Mouse (Mus musculus) forebrain, embryonic 13.5 days (tissue): ENCODE data around the gene Nkrf. TPM values are rescaled to one million over a fixed set of nuclear protein-coding genes. Genes with fewer than 3 reads are reported as not detected.

Experiments
- ATAC-seq: fragments of 200-750 bp; cut with Nextera tagmentation; 2 replicates; pipeline ENCODE4 v1.8.0; 2017
- H3K27ac ChIP-seq: fragments of 300-500 bp; sonication (generic); 2 replicates; pipeline ENCODE4 v1.5.1; 2015; ENCODE audit warnings: inconsistent platforms, mild to moderate bottlenecking, moderate library complexity
- H3K27me3 ChIP-seq: fragments of 300-500 bp; sonication (generic); 2 replicates; pipeline ENCODE4 v1.6.1; 2015; ENCODE audit warnings: mild to moderate bottlenecking, inconsistent platforms
- H3K36me3 ChIP-seq: fragments of 300-500 bp; sonication (generic); 2 replicates; pipeline ENCODE4 v1.6.1; 2015; ENCODE audit warnings: mild to moderate bottlenecking, inconsistent platforms; ENCODE audit not compliant: poor library complexity, severe bottlenecking
- H3K4me1 ChIP-seq: fragments of 300-500 bp; sonication (generic); 2 replicates; pipeline ENCODE4 v1.6.1; 2015; ENCODE audit warnings: inconsistent platforms
- H3K4me2 ChIP-seq: fragments of 300-500 bp; sonication (generic); 2 replicates; pipeline ENCODE4 v1.6.1; 2015; ENCODE audit warnings: inconsistent platforms, mild to moderate bottlenecking, moderate library complexity
- H3K4me3 ChIP-seq: fragments of 300-500 bp; sonication (generic); 2 replicates; pipeline ENCODE4 v1.5.1; 2015; ENCODE audit warnings: mild to moderate bottlenecking, inconsistent platforms
- H3K9ac ChIP-seq: fragments of 300-500 bp; sonication (generic); 2 replicates; pipeline ENCODE4 v1.6.1; 2015; ENCODE audit warnings: mild to moderate bottlenecking, inconsistent platforms
- H3K9me3 ChIP-seq: fragments of 300-500 bp; sonication (generic); replicated peaks from 2 replicates; pipeline ENCODE4 v1.6.1; 2016; ENCODE audit warnings: inconsistent platforms
- WGBS: fragments of 180-500 bp; shearing (Covaris S2); methylation state at CpG from one replicate; pipeline ENCODE4 v1.1.7; 2015; 5-methylcytosine and 5-hydroxymethylcytosine counted together
- polyA plus RNA-seq: library from polyadenylated mRNA; unstranded; fragments of >200 nt; fragmentation: Nextera tagmentation; extraction: Ambion mirVana; gene quantifications from 2 replicates; pipeline ENCODE4 v1.2.1, GENCODE M21; 2015

The Nkrf gene
- polyA plus RNA-seq, 1 experiment from 2014 or later: 8.7 TPM

DNA sequence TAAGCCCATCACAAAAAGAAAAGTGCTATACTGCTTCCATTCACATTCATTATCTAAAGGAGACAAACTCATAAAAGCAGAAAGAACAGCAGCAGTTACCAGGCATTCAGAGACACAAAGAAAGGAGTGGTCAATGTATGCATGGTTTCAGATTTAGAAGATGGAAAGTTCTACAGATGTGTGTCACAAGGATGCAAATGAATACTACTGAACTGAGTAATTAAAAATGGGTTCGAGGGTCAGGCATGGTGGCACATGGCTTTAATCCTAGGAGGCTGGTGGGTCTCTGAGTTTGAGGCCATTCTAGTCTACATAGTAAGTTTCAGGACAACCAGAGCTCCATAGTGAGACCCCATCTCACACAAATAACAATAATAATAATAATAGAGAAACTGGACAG is 55.5 kb downstream of the Nkrf start:
- Histone ChIP-seq H3K27ac (no peak overlapping the region), H3K4me2 (no peak overlapping the region), H3K4me1 (no peaks in the 10 kb centered on the region), H3K9me3 (no peaks in the 10 kb centered on the region), H3K36me3 (peaks cover 4% of the 10 kb centered on the region; the same call in 1 of the 2 replicates), H3K27me3 (no peaks in the 10 kb centered on the region), H3K4me3 (no peak overlapping the region), H3K9ac (no peak overlapping the region)
- WGBS: 74% methylated on average over 1 of the region's 1 CpGs
- ATAC-seq: no peak

DNA sequence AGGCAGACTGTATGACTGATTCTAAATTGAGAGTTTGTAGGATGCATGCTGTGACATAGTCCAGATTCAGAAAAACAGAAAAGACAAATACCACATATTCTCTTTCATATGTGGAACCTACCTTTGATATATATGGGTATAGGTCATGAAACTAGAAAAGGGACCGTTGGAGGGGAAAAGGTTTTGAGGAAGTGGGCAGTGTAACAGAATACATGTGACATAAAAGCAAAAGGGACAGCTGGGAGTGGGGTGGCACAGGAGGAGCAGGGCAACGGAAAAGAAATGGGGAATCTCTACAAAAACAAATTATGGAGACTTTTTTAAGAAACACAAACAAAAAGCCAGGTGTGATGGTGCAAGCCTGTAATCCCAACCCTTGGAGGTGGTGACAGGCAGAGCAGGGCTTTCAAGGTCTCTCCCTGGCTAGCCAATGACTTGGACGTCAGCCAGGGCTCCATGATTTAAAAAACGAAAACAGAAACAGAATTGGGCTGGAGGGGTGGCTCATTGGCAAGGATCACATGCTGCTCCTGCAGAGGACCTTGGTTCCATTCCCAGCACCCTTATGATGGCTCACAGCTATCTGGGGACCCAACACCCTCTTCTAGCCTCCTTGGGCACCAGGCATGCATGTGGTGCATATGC is 59.2 kb downstream of the Nkrf start:
- 79% methylated on average over 4 of the region's 4 CpGs for WGBS
- Histone ChIP-seq H3K4me2 (no peak overlapping the region), H3K27ac (no peak overlapping the region), H3K27me3 (no peaks in the 10 kb centered on the region), H3K9me3 (no peaks in the 10 kb centered on the region), H3K4me1 (no peaks in the 10 kb centered on the region), H3K9ac (no peak overlapping the region), H3K36me3 (no peaks in the 10 kb centered on the region), H3K4me3 (no peak overlapping the region)
- ATAC-seq: no peak

DNA sequence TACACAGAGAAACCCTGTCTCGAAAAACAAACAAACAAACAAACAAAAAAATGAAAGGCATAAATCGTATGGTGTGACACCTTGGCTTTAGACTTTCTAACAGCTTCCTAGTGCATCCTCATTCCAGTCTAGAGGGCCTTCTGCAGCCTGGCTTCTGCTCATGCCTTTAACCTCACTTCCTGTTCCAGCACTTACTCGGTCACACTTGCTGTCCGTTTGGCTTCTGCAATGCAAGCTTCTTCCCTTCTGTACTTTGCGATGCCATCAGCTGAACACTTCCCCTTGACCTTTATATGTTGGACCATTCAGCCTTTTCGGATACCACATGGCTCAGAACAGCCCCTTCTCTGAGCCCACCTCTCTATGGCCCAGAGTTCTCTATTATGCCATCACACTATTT is 61.0 kb downstream of the Nkrf start:
- no peaks in the 10 kb centered on the region for H3K27me3 ChIP-seq
- no peak overlapping the region for H3K9ac ChIP-seq
- no peak overlapping the region for H3K27ac ChIP-seq
- no peak for ATAC-seq
- no peaks in the 10 kb centered on the region for H3K4me1 ChIP-seq
- no peak overlapping the region for H3K4me2 ChIP-seq
- H3K9me3 ChIP-seq: no peaks in the 10 kb centered on the region
- H3K36me3 ChIP-seq: no peaks in the 10 kb centered on the region
- 92% methylated on average over 6 of the region's 6 CpGs for WGBS
- no peak overlapping the region for H3K4me3 ChIP-seq

DNA sequence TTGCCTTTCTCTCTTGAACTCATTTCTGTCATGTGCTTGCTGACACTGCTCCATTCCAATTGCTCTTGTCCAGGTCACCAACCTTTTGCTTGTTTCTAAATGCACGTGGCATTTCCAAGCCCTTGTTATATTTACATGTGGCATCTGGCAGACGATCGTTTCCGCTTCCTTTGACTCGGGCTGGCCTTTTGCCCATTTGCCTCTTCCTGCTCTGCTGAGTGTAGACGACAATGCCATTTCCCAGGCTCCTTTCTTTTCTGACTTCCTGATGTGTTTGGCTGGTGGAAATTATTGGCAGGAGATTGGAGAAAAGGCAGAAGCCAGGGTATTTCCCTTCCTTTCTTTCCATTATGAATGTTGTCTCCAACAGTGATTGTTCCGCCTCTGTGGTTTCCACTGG is 63.3 kb downstream of the Nkrf start:
- H3K27me3 ChIP-seq: no peaks in the 10 kb centered on the region
- WGBS: 68% methylated on average over 7 of the region's 7 CpGs
- no peaks in the 10 kb centered on the region for H3K4me1 ChIP-seq
- H3K27ac ChIP-seq: no peak overlapping the region
- ATAC-seq: no peak
- H3K9me3 ChIP-seq: no peaks in the 10 kb centered on the region
- H3K4me3 ChIP-seq: no peak overlapping the region
- no peaks in the 10 kb centered on the region for H3K36me3 ChIP-seq
- no peak overlapping the region for H3K9ac ChIP-seq
- no peak overlapping the region for H3K4me2 ChIP-seq

Other genes with a start within 250 kb of the Nkrf start
- gene Slc25a43, start 159.2 kb downstream of the Nkrf start, polyA plus RNA-seq: 0.58 and 0.68 TPM in 2 replicates
- 749 and 783 TPM in 2 replicates for gene Slc25a5, start 107.2 kb downstream of the Nkrf start, polyA plus RNA-seq
- gene Ube2a, start 29.0 kb downstream of the Nkrf start, polyA plus RNA-seq: 127 and 138 TPM in 2 replicates
- 26.7 and 29.1 TPM in 2 replicates for gene C330007P06Rik, start 28.8 kb downstream of the Nkrf start, polyA plus RNA-seq
- gene Sept6, start 88.9 kb upstream of the Nkrf start, polyA plus RNA-seq: 41.9 and 49.5 TPM in 2 replicates
- gene Sowahd, start 145.9 kb upstream of the Nkrf start, polyA plus RNA-seq: not detected in 2 replicates
- gene Rpl39, start 182.5 kb upstream of the Nkrf start, polyA plus RNA-seq: 399 and 495 TPM in 2 replicates
- gene Upf3b, start 207.4 kb upstream of the Nkrf start, polyA plus RNA-seq: 32.1 and 34.5 TPM in 2 replicates
- gene Nkap, start 223.9 kb upstream of the Nkrf start, polyA plus RNA-seq: 19.0 and 22.0 TPM in 2 replicates